Mouse (Mus musculus): ENCODE data around the gene Cebpg.

- no peak for TF ChIP-seq MAX (IDR thresholded peaks at IDR 0.05)
- no peak for TF ChIP-seq CTCF (IDR thresholded peaks at IDR 0.05; ENCODE audit: control insufficient read depth, insufficient read depth, insufficient read length)
- no peak for TF ChIP-seq MYOG (IDR thresholded peaks at IDR 0.05; ENCODE audit: control insufficient read depth, extremely low read depth, insufficient read length)
- no peak for TF ChIP-seq USF1 (IDR thresholded peaks at IDR 0.05; ENCODE audit: low read depth)
- TF ChIP-seq CEBPB (IDR thresholded peaks at IDR 0.05; ENCODE audit: low read depth) = no peak
- no peak for TF ChIP-seq MYOD1 (IDR thresholded peaks at IDR 0.05; ENCODE audit: control insufficient read depth, insufficient read length, low read depth)
These were observed 49.7 kb downstream of the Cebpg start for GRCm38 (mm10) chr7:35006661-35007060.

All from C2C12 (cell line).